Mouse (Mus musculus) ovary, postnatal 14 days (tissue): ENCODE data around the gene Vps50.
"Not testable (repeated sequence)": the region's sequence is repeated elsewhere in the genome, so short reads cannot be mapped to it uniquely, and the experiment has no call there.

ENCODE experiments used
- DNase-seq: peaks from one replicate; pipeline ENCODE4 v3.0.0; 2022; ENCODE audit warnings: low spot score

The Vps50 gene

DNA sequence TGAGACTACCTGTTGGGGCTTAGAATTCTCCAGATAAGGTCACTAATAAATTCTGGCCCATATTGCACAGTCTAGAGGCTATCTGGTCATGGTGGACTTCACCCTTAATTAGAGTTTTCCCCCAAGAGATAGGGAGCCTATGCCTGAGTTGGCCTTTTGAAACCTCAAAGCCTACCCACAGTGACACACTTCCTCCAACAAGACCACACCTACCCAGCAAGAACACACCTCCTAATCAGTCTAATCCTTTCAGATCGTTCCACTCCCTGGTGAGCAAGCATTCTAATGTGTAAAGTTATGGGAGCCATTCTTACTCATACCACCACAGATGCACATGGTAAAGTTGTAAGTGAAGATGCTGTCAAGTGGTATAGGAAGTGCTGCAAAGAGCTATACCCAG lies 37.9 kb downstream of the Vps50 start:
- DNase-seq, result no peak

DNA sequence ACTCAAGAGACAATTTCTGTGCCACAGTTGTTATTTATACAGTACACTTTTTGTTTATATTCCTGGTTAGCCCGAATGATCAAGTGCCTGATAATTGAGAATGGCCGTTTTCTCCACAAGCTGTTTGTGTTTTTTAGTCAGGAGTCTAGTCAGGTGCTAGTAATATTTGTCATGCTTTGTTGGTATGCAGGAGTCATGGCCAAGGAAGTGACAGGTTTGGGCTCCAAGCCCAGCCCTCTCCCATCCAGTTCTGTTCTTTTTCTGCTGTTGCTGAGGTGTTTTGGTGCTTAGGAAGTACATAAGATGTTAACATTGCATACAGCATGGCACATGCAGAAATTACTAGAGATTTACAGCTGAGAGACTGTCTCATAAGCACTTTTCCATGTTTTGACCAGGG lies 41.3 kb downstream of the Vps50 start:
- DNase-seq, result no peak

DNA sequence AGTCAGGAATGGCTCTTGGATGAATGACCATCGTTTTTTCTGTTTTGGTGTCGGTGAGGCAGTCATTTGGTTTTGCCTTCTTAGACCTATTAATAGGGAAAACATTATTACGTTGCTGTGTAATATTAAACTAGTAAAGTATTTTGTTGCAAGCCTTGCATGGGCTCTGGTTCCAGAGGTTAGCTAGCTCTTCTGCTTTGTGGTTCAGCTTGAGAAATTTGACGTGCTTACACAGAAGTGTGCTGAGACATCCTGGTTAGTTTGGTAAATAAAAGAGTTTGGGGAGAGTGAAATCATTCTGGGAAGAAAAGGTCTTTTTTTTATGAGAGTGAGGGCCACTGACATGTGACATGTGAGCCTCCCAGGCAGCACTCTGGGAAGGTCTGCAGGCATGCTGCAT lies 45.7 kb downstream of the Vps50 start:
- no peak for DNase-seq

DNA sequence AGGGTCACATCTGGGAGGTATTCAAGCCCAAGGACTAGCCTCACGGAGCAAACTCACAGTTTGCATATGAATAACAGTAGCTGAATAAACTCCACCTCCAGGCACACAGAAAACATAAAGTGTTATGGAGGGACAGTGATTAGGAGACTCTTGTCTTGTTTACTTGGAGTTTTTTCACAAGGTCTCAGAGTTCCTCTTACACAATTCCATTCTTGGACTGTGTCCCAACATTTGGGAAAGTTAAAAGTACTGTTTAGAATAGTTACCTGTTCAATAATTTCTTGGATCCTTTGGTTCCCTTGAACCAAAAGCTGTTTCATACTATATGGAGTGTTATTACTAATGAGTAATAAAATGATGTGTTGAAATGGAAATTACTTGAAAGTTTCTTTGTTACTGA lies 46.8 kb downstream of the Vps50 start:
- no peak for DNase-seq

DNA sequence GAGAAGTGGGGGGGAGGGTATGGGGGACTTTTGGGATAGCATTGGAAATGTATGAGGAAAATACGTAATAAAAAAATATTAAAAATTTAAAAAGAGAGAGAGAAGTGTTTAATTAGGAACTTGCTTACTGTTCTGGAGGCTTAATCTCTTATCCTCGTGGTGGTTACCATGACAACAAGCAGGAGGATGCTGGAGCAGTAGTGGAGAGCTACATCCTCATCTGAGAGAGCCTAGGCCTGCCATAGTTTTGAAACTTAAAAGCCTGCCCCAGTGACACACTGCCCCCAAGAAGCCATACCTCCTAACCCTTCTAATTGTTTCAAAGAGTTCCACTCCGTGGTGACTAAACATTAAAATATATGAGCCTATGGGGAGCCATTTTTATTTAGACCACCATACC lies 50.8 kb downstream of the Vps50 start:
- DNase-seq, result no peak

DNA sequence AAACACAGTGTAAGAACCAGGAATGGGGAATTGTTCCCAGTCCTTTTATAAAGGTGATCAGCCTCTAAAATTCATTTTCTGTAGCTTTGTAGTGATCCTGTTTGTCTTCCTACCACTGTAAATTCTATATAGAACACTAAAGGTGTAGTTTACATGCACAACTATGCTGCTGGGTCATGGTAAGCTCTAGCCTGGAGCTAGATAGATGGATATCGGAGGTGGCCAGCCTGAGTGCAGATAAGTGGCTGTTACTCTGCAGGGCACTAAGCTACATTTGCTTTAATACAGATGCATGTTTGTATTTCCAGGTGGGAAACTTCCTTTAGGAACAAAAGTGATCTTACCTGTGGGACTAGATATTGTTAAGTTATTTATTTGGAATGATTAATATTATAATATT lies 51.8 kb downstream of the Vps50 start:
- DNase-seq, result no peak

DNA sequence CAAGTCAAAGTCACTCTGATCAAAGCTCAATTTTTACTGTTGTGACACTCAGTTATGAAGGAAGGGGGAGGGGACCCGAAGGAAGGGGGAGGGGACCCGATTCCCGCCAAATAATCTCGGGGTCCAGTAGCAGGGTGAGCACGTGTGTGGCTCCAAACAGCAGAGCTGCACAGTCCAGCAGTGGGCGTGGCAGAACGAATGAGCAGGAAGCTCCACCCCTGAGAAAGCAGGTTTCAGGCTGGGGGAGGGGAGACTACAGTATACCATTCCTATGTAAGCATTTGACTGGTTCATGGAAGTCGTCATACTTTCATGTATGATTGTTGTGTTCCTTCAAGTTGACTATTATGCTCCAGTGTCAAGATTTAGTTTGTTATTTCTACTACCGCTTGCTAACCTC lies 54.5 kb downstream of the Vps50 start:
- DNase-seq, result not testable (repeated sequence)

DNA sequence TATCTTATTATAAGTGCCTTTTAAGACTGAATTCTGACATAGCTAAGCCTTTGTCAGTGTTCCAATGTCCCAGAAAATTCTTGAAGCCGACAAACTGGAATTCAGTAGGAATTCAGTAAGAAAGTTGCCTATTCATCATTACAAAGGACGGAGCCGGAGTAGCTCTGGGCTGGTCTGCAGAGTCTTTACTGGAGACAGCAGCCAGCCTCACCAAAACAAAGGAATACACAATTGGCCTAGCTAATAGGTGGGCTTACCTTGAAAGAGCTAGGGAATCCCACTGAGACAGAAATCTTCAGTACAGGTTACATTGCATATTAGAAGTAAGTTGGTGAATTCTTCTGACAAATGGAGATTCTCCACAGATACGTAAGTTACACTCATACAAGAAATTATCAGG lies 59.0 kb downstream of the Vps50 start:
- DNase-seq, result no peak

DNA sequence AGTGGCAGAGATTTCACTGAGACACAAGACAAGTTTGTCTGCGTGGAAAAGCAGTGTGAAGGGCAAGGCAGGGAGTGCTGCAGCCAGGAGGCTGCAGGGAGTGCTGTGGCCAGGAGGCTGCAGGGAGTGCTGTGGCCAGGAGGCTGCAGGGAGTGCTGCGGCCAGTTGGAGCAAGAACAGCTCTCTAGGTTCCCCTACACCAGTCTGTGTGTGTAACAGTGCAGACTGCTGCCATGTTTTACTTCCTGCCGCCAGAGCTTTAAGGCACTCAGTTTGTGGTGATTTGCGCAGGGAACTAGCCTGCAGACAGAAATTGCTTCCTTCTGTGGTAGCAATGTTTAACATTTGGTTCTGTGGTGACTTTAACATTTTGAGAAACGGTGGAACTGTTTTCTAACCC lies 61.8 kb downstream of the Vps50 start:
- DNase-seq, result no peak

DNA sequence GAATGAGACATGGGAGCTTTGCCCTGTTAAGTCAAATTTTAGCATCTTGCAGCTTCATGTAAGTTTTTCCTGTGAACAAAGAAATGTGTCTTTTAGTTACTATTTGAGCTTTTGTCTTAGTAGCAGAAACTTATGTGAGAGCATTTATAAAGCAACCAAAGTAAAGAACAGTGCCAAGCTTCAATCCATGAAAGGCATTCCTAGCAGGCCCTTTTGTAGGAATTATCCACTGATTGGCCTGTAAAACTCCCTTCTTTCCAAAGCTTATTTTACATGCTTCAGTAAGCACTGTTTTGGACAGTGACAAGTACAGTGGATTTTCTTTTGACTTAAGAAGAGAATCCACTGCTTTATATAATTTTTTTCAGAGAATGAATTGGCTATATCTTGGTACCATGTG lies 64.1 kb downstream of the Vps50 start:
- no peak for DNase-seq

DNA sequence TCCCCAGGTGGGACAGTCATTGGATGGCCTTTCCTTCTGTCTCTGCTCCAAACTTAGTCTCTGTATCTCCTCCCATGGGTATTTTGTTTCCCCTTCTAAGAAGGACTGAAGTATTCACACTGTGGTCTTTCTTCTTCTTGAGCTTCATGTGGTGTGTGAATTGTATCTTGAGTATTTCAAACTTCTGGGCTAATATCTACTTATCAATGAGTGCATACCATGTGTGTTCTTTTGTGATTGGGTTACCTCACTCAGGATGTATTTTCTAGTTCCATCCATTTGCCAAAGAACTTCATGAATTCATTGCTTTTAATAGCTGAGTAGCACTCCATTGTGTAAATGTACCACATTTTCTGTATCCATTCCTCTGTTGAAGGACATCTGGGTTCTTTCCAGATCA lies 65.9 kb downstream of the Vps50 start:
- not testable (repeated sequence) for DNase-seq

DNA sequence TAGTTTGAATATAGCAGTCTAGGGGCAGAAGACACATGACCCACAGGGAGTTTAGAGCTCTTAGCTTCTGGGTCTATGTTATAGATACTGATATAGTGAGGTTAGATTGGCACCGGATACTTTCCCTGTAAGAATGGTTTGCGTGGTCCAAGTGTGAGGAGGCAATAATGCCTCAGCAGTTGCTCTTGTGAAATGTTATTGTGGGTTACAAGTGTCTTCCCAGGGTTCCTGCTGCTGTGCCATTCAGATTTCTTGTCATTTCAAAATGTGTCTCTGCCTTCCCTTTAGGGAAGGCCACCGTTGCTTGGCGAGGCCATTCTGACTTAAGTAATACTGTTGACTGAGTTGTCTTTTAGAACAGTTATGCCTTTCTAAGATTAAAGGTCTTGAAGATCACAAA lies 66.8 kb downstream of the Vps50 start:
- DNase-seq, result no peak

DNA sequence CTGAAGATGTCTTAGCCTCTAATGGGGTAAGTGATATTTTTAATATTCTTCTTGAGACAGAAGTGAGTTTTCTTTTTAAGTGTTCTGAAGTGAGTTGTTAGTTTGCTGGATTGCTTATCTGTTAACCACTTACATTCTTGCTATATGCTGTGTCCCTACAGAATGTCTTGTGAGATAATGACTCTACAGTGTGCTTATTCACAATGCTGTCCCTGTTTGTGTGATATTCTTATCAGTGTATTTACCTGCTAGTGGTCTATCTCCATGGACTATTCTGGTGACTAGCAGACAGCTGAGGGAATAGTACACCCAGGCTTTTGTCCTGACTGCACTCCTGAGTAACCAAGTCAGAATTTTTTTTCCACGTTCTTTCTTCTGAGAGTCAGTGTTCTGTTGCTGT lies 67.5 kb downstream of the Vps50 start:
- DNase-seq, result no peak

DNA sequence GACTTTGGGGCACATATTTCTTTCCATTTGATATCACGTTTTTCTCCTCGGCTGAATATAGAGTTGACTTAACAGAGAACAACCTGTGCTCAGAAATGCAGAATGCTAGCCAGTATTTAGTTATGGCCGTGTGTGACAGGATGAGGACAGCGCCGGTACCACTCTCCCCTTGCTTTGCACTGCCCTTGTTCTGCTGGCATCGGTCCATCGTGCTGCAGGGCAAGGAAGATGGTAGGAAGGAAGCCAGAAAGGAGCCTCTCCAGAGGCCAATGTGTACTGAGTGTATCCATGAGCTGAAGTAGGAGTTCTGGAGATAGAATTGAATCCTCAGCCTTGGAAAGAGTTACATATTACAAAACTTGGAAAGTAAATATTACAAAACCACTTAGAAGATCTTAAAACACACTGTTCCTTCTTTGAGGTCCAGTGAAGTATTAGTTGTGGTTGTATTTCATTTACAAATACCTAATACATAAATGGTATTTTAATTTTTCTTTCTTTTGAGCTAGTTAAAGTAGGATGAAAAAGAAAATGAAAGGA lies 69.0 kb downstream of the Vps50 start:
- DNase-seq, result no peak

DNA sequence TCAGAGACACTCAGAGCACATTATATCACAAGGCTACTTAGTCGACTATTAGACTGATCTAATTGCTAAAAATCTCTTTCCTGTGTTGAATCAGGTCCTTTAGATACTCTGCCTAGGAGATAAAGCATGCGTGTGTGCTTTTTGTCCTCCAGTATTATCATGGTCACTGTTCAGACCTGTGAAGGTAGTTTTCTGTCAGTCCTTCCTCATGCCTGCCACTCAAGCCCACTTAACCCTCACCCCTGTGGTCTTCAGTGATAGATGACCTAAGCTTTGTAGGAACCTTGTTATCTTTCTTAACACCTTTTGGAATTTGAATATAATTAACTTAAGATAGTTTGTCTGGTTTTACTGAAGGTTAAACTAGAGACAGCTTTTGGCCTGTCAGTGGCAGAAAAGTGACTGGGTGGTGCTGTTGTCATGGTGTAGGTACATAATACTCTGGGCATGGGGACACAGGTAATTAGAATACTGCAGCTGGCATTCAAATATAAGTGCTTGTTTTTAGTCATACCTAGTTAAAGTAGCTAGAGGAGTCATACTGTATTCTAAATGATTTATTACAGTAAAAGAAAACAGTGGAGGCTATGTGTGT lies 74.1 kb downstream of the Vps50 start:
- no peak for DNase-seq

DNA sequence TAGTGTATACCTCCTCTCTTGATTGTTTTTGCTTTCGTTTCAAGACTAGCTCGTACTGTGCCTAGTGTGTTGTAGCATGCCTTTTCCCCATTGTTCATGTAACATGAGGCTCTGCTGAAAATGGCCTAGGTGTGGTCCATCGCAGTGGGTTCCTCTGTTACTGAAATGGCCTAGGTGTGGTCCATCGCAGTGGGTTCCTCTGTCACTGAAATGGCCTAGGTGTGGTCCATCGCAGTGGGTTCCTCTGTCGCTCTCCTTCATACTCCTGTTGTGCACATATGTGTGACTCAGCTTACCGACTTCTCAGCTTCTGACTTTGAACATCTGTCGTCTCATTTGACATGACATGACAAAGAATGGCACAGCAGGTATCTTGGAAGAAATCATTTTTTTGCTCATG lies 75.6 kb downstream of the Vps50 start:
- DNase-seq, result no peak

DNA sequence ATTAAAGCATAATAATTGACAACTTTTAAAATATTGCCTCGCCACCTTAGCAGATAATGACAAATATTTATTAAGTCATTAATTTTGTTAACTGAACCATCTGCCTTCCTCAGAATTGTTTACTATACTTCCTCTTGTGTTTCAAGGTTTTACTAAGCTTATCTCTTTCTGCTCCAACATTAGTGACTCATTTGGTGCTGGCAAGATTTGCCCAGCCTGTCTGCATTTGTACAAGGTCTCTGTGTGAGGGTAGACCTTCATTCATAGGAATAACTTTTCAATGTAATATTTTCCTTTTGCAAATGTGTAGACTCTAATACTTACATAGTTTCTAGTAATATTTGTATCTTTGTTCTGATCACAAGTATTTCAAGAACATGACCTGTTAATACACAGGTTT lies 87.2 kb downstream of the Vps50 start:
- no peak for DNase-seq

DNA sequence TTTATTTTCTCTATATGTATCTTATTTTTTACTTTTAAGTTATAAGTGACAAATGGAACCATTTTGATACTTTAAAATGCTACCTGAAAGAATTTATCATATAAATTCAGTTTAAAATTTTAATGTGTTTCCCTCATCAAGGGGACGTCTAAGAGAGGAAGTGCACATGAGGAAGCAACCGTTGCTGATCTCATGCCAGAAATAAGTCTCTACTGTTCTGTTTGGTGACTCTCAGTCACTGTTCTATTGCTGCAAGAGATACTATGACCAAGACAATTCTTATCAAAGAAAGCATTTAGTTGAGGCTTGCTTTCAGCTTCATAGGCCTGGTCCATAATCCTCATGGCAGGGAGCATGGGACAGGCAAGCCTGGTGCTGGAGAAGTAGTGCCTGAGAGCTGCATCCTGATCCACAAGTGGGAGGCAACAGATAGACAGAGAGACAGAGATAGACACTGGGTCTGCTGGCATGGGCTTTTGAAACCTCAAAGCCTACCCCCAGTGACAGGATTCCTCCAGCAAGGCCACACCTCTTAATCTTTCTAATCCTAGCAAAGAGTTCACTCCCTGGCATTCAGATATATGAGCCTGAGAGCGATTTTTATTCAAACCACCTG lies 92.2 kb downstream of the Vps50 start:
- no peak for DNase-seq

DNA sequence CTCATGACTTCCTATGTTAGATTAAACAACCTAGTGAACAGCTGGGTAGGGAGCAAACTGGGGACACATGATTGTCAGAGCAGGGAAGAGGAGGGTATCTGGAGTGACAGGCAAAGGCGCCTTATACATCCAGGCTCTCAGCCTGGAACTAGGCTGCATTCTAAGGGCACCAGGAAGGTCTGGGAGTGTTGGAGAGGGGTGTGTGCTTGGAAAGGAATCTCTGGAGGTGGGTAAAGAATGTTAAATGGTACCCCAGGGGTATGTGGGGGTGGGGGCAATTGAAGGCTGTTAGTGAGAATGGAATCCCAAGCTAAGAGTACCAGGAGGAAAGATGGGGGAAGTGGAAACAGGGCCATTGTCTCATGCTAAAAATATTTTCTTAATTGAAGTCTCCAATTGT lies 96.1 kb downstream of the Vps50 start:
- no peak for DNase-seq

DNA sequence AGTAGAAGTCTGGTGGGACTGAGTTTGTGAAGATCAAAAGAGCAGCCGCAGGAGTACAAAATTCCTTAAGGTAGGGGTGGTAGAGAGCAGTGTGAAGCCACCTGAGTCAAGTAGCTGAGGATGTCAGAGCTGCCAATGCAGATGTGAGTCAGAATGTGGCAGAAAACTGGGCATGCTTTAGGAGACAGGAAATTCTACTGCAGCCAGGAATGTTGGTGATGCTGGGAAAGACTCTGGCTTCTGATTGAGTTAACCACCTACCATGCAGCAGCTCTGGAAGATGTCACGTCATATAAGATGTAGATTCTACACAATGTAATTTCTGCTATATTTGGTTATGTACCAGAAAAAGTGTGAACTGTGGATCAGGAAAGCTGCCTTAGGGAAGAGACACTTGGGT lies 114.6 kb downstream of the Vps50 start:
- no peak for DNase-seq

DNA sequence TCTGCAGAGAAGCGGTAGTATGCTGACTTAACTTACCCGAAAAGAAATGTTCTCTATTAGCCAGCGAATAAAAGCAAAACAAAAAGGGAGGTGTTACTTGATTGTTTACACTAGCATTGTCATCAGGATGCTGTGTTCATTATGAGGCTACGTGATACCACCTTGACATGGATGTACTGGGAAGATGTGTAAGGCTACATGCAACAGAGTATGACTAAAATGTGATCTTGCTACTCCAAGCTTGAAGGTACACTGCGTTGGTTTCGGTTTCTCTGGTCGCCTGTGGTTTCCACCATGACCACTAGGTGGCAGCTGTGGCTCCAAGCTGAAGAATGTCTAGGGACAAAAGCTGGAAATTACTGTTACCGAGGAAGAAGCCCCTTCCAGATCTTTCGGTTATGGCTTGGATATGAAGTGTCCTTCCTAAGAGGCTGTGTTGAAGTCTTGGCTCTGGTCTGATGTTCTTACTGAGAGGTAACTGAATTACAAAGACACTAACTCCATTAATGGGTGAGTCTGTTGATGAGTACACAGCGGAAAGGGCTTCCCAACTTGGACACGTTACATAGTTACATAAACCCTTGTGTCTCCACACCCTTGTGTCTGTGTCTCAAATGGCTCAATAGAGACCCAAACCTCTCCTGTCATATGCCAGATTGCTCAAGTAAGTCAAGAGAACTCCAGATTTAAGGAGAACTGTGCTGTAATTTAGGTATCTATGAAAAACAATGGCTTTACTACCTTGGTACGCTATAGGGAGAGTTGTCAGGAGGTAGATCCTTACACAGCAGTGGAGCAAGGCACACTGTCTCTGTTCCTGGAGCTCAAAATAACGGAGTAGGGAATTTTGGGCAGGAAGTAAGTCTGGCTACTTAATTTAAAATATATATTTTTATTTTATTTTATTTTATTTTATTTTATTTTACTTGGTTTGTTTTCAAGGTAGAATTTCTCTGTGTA lies 122.5 kb downstream of the Vps50 start:
- DNase-seq, result not testable (repeated sequence)
